Mouse (Mus musculus) lung, postnatal 0 days (tissue): ENCODE data around the gene St3gal6. TPM values are rescaled to one million over a fixed set of nuclear protein-coding genes. Genes with fewer than 3 reads are reported as not detected.

Experiments used
- ATAC-seq: fragments of 200-750 bp; cut with Nextera tagmentation; 2 replicates; pipeline ENCODE4 v1.8.0; 2017; ENCODE audit warnings: moderate library complexity
- DNase-seq: peaks from one replicate; pipeline ENCODE4 v3.0.0-alpha.2; 2016; ENCODE audit warnings: low spot score
- H3K27ac ChIP-seq: fragments of 300-500 bp; sonication (generic); 2 replicates; pipeline ENCODE4 v1.5.1; 2014; ENCODE audit warnings: antibody characterized with exemption, mild to moderate bottlenecking, low read length, mixed read lengths
- H3K27me3 ChIP-seq: fragments of 300-500 bp; sonication (generic); replicated peaks from 2 replicates; pipeline ENCODE4 v1.6.1; 2014; ENCODE audit warnings: low read length, mixed read lengths; ENCODE audit not compliant: insufficient read depth
- H3K36me3 ChIP-seq: fragments of 300-500 bp; sonication (generic); 2 replicates; pipeline ENCODE4 v1.6.1; 2014; ENCODE audit warnings: low read length, mixed read lengths; ENCODE audit not compliant: insufficient read depth
- H3K4me1 ChIP-seq: fragments of 300-500 bp; sonication (generic); 2 replicates; pipeline ENCODE4 v1.6.1; 2014; ENCODE audit warnings: antibody characterized with exemption, low read depth, low read length, mixed read lengths; ENCODE audit not compliant: insufficient read depth
- H3K4me2 ChIP-seq: fragments of 300-500 bp; sonication (generic); replicated peaks from 2 replicates; pipeline ENCODE4 v1.6.1; 2014; ENCODE audit warnings: low read depth, mild to moderate bottlenecking, low read length, moderate library complexity, mixed read lengths
- H3K4me3 ChIP-seq: fragments of 300-500 bp; sonication (generic); 2 replicates; pipeline ENCODE4 v1.5.1; 2014; ENCODE audit warnings: low read depth, low read length
- H3K9ac ChIP-seq: fragments of 300-500 bp; sonication (generic); replicated peaks from 2 replicates; pipeline ENCODE4 v1.6.1; 2014; ENCODE audit warnings: low read depth, mild to moderate bottlenecking
- H3K9me3 ChIP-seq: fragments of 300-500 bp; sonication (generic); 2 replicates; pipeline ENCODE4 v1.6.1; 2016; ENCODE audit warnings: low read length, mixed read lengths
- CTCF ChIP-seq: IDR thresholded peaks from 2 replicates; pipeline ENCODE4 v1.5.1; 2016; ENCODE audit warnings: antibody characterized with exemption, mild to moderate bottlenecking
- EP300 ChIP-seq: IDR thresholded peaks from 2 replicates; pipeline ENCODE4 v1.6.1; 2016; ENCODE audit warnings: antibody characterized with exemption, mild to moderate bottlenecking, control low read depth
- WGBS: fragments of 180-500 bp; shearing (Covaris S2); extraction: QIAGEN DNeasy Blood & Tissue Kit; methylation state at CpG from one replicate; pipeline ENCODE4 v1.1.7; 2014; 5-methylcytosine and 5-hydroxymethylcytosine counted together
- polyA plus RNA-seq: library from polyadenylated mRNA; unstranded; fragments of >200 nt; fragmentation: Nextera tagmentation; extraction: Ambion mirVana; gene quantifications from 2 replicates; pipeline ENCODE4 v1.2.1, GENCODE M21; 2015

Gene St3gal6
- polyA plus RNA-seq, 1 experiment from 2014 or later: 56.0 TPM

DNA sequence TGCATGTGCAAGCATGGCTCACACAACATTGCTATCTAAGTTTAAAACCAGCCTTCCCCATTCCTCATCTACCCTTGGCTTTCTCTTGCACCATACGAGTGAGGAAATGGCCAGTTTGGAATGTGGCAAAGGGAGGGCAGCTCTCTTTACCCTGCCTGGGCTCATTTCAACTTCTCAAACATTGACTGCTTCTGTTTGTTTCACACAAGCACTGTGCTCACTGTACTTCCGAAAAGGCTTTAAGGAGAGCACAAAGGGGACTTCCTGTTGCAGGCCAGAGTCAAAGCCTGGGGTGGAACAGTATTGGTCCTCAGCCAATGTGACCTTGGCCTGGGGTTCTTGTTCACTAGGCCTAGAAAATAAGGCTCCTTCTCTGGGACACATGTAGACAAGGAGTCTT lies 47.7 kb downstream of the St3gal6 start:
- Histone ChIP-seq H3K9ac (no peak overlapping the region), H3K36me3 (peaks cover 20% of the 10 kb centered on the region; the same call in 1 of the 2 replicates), H3K4me1 (peaks cover 5% of the 10 kb centered on the region; the same call in 1 of the 2 replicates), H3K4me3 (no peak overlapping the region), H3K9me3 (no peaks in the 10 kb centered on the region), H3K27me3 (no peaks in the 10 kb centered on the region), H3K4me2 (no peak overlapping the region), H3K27ac (peak overlapping the region; percentile 79)
- ATAC-seq (peak; percentile 92), DNase-seq (peak; percentile 90)
- TF ChIP-seq CTCF (no peak), EP300 (peak; percentile 57)
- WGBS: 7% methylated on average over 2 of the region's 2 CpGs

DNA sequence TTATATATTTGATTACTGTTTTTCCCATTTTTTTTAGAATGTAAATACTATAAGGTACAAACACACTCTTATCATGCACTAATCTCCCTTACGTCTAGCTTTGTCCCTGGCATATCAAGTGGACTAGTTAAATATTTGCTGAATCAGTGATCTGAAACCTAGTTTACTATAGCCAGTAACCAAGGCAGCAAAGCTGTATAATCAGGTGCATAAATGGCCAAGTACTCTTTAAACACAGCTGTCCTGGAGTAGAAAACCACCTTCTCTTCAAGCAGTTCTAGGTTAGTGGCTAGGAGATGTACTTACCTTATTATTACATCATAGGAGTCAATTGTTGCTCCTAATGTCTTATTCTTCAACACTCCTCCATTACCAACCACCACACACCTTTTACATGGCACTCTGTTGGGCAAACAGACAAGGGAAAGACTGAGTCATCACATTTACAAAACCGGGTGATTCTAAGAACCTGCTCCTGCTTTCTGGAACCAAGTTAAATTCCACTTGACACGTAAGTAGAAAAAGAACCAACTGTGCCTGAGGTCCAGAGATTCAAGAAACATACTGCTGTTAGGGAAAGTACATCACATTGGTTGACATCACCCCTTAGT lies 48.4 kb downstream of the St3gal6 start:
- no peak for TF ChIP-seq EP300
- no peak for TF ChIP-seq CTCF
- Histone ChIP-seq H3K4me1 (peaks cover 5% of the 10 kb centered on the region; the same call in 1 of the 2 replicates), H3K27me3 (no peaks in the 10 kb centered on the region), H3K9me3 (no peaks in the 10 kb centered on the region), H3K36me3 (peaks cover 20% of the 10 kb centered on the region; the same call in 1 of the 2 replicates), H3K27ac (peak overlapping the region; percentile 79), H3K4me3 (no peak overlapping the region), H3K9ac (no peak overlapping the region), H3K4me2 (no peak overlapping the region)
- ATAC-seq (peak; percentile 59), DNase-seq (peak; percentile 71)
- 62% methylated on average over 3 of the region's 3 CpGs for WGBS

DNA sequence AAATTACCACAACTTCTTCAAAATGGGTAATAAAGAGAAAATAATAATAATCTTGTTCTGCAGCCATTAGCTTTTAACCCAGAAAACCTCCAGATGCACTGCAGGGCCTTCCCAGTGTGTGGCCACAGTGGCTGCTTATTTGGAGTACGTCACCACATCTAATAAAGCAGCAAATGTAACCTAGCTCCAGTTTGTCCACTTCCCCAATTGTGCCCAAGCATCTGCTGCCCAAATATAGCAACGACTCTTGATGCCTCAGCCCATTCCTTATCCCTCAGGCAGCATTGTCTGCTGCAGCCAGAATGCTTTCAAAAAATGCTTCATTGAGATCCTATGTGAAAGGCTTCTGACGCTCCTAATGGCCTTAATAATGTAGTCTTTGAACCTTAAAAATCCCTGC lies 49.2 kb downstream of the St3gal6 start:
- DNase-seq (peak; percentile 19), ATAC-seq (no peak)
- Histone ChIP-seq H3K9ac (no peak overlapping the region), H3K27ac (0 out of 2 replicates have a peak overlapping the region, but pooled peaks have one; percentile 4), H3K4me1 (peaks cover 5% of the 10 kb centered on the region; the same call in 1 of the 2 replicates), H3K27me3 (no peaks in the 10 kb centered on the region), H3K4me3 (no peak overlapping the region), H3K36me3 (peaks cover 20% of the 10 kb centered on the region; the same call in 1 of the 2 replicates), H3K4me2 (no peak overlapping the region), H3K9me3 (no peaks in the 10 kb centered on the region)
- 63% methylated on average over 3 of the region's 3 CpGs for WGBS
- TF ChIP-seq EP300 (no peak), CTCF (no peak)

DNA sequence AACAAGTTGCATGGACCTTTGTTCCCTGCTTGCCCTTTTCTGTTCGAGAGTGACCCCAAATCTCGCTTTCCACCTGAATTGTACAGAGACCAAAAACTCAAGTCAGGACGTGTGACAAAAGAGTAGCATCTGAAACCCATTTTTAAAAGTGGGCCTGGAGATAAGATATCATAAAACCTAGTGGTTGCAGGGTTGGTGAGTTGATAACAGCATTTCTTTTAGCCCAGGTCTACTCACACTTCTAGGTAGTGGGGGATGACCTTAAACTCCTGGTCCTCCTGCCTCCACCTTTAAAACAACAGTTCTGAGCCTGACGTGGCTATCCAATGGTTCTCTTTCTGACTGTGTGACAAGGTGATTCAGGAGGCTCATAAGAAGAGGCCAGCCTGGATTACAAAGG lies 53.2 kb downstream of the St3gal6 start:
- Histone ChIP-seq H3K4me3 (no peak overlapping the region), H3K36me3 (peaks cover 14% of the 10 kb centered on the region; the same call in 1 of the 2 replicates), H3K9me3 (no peaks in the 10 kb centered on the region), H3K4me1 (no peaks in the 10 kb centered on the region; the same call in 1 of the 2 replicates), H3K27me3 (no peaks in the 10 kb centered on the region), H3K9ac (no peak overlapping the region), H3K27ac (no peak overlapping the region), H3K4me2 (no peak overlapping the region)
- 74% methylated on average over 4 of the region's 4 CpGs for WGBS
- ATAC-seq (no peak), DNase-seq (no peak)
- no peak for TF ChIP-seq EP300

DNA sequence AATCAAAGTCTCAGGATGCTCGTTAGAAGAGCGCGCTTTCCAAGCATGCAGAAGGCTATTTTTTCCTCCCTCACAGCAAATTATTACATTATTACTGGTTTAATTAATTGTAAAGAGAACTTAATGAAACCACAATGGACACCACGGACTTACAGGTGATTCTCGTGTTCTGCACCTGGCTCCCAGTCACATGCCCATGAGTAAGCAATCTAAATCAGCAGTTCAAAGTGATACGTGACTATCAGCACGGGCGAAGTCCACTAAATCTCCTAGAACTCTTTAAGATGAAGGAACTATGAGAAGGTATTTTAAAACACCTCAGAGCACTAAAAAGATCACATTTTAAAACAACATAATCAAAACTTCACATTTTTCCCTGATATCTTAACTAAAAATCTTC lies 54.0 kb downstream of the St3gal6 start:
- Histone ChIP-seq H3K4me2 (no peak overlapping the region), H3K27me3 (no peaks in the 10 kb centered on the region), H3K27ac (no peak overlapping the region), H3K9ac (no peak overlapping the region), H3K9me3 (no peaks in the 10 kb centered on the region), H3K4me3 (no peak overlapping the region), H3K36me3 (peaks cover 14% of the 10 kb centered on the region; the same call in 1 of the 2 replicates), H3K4me1 (no peaks in the 10 kb centered on the region)
- WGBS: 91% methylated on average over 8 of the region's 8 CpGs
- DNase-seq: no peak
- TF ChIP-seq CTCF: no peak
- TF ChIP-seq EP300: no peak
- ATAC-seq: no peak

DNA sequence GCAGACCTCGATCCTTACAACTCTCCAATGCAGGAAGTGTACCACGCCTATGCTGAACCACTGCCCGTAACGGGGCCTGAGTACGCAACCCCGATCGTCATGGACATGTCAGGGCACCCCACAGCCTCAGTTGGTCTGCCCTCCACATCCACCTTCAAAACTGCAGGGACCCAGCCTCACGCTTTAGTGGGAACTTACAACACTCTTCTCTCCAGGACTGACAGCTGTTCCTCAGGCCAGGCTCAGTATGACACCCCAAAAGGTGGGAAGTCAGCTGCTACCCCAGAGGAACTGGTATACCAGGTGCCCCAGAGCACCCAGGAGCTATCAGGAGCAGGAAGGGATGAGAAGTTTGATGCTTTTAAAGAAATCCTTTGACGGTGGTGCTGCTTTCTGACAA lies 58.6 kb downstream of the St3gal6 start:
- WGBS: 76% methylated on average over 9 of the region's 9 CpGs
- no peak overlapping the region for H3K4me3 ChIP-seq
- no peak for ATAC-seq
- no peaks in the 10 kb centered on the region; the same call in 1 of the 2 replicates for H3K36me3 ChIP-seq
- H3K27ac ChIP-seq: no peak overlapping the region
- H3K9ac ChIP-seq: no peak overlapping the region
- TF ChIP-seq CTCF (no peak), EP300 (no peak)
- no peaks in the 10 kb centered on the region for H3K9me3 ChIP-seq
- no peak for DNase-seq
- no peak overlapping the region for H3K4me2 ChIP-seq
- H3K27me3 ChIP-seq: no peaks in the 10 kb centered on the region
- H3K4me1 ChIP-seq: no peaks in the 10 kb centered on the region
